Mouse (Mus musculus): ENCODE results near the gene 1190005I06Rik. TPM values are rescaled to one million over a fixed set of nuclear protein-coding genes. Genes with fewer than 3 reads are reported as not detected.

Gene 1190005I06Rik
- polyA plus RNA-seq, 1 experiment from 2014 or later: 6.0 TPM

DNA sequence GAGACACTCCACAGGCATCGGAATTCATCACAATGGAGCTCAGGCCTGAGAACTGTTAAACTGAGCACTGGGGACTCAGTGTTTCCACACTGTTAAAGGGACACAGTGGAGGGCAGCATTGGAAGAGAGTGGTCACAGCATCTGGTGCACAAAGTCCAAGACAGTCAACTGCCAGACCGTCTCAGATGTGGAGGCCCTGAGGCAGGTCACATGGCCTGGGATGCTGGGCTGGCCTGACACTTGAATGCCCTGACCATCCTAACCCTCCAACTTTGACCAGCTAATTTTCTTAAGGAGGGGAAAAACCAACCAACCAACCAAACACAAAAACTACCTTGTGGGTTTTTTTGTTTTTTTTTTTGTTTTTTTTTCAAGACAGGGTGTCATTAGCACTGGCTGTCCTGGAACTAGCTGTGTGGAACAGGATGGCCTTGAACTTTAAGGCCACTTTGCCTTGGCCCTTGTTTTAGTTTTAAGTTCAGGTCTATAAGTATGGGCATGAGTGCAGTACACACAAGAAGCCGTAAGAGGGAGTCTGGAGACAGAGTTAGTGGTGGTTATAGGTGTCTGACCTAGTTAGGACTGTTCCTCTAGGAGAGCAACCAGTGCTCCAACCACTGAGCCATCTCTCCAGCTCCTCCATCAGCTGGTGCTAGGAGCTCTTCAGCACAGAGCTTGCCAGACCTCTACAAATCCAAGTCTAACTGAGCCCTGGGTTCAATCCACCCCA, 18.5 kb upstream of the 1190005I06Rik start:
- Histone ChIP-seq H3K27me3 (no peaks in the 10 kb centered on the region), H3K36me3 (peaks cover 10% of the 10 kb centered on the region), H3K4me2 (replicated peaks) (peak overlapping the region; percentile 82), H3K4me1 (replicated peaks) (peaks cover 53% of the 10 kb centered on the region), H3K9ac (replicated peaks) (peak overlapping the region; percentile 98), H3K27ac (no peak overlapping the region), H3K4me3 (replicated peaks) (peak overlapping the region; percentile 97; the same call in 1 of the 2 replicates), H3K9me3 (no peaks in the 10 kb centered on the region)
- 83% methylated on average over 3 of the region's 3 CpGs for WGBS
- ATAC-seq: no peak

DNA sequence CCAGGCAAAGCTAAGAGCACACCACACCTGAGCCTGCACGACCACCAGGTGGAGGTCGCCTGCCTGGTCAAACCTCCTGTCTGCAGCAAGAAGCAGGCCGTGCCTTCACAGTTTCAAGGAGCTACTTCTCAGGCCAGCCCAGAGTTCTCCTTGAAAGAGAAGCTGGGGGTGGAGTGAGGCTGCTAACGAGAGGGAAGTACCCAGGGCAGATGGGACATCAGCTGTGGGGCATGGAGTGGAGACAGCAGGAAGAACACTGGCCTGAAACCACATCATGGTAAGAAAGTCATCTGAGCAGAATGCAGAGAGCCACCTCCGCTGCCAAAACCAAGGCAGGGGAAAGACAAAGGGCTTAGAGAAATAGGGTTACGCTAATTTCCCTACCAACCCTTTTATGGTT, 17.1 kb upstream of the 1190005I06Rik start:
- WGBS: 79% methylated on average over 6 of the region's 6 CpGs
- Histone ChIP-seq H3K4me1 (replicated peaks) (peaks cover 45% of the 10 kb centered on the region), H3K36me3 (peaks cover 7% of the 10 kb centered on the region), H3K9ac (replicated peaks) (0 out of 2 replicates have a peak overlapping the region, but pooled peaks have one; percentile 19), H3K4me3 (replicated peaks) (no peak overlapping the region), H3K4me2 (replicated peaks) (no peak overlapping the region), H3K27me3 (no peaks in the 10 kb centered on the region), H3K27ac (no peak overlapping the region), H3K9me3 (no peaks in the 10 kb centered on the region)
- ATAC-seq: no peak

DNA sequence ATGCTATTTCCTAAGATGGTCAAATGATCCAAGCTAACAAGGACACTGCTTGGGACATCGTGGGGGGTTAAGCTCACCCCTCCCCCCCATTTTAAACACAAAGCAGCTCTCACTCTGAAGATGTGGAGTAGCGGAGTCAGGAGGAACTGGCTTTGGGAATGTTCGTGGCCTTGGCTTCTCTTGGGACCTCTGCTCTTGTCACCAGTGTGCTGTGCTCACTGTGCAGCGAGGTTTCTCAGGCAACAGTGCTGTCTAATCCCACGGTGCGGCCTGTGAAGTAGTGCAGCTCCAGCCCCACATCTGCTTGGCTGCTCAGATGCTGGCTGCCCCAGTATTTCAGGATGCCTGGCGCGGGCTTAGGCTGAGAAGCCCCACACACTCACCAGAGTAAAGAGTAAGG, 10.0 kb upstream of the 1190005I06Rik start:
- Histone ChIP-seq H3K36me3 (peaks cover 71% of the 10 kb centered on the region), H3K9me3 (no peaks in the 10 kb centered on the region), H3K4me1 (replicated peaks) (0 out of 2 replicates have a peak, but pooled peaks cover 5% of the 10 kb centered on the region), H3K4me3 (replicated peaks) (no peak overlapping the region), H3K27me3 (no peaks in the 10 kb centered on the region), H3K4me2 (replicated peaks) (no peak overlapping the region), H3K9ac (replicated peaks) (no peak overlapping the region), H3K27ac (no peak overlapping the region)
- WGBS: 80% methylated on average over 8 of the region's 8 CpGs
- no peak for ATAC-seq

DNA sequence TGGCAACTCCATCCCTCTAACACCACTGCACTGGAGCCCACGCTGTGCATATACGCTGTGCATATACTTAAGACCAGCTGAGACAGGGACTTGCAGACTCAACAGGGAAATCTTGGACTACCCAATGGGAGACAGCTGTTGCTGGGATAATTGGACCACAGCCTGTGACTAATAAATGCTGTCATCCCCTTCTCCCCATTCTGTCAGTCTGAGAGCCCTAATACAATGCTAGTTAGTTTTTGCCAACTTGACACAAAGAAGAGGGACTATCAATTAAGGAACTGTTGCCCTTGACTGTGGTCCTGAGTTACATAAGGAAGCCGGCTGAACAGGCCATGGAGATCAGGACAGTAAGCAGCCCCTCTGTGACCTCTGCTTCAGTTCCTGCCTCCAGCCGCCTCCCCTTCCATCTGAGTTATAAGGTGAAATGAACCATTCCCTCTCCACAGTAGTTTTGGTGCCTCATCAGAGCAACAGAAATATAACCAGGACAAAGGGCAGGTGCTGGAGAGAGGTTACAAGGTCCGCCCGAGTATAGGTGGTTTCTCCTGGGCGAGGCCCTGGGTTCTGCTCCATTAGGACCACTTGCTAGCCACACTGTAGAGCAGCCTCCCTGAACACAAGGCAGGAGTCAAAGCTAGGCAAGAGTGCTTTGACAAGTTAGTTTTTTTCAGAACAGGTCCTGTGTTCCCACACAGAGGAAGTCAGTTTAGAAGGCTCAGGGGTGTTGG, 9.1 kb upstream of the 1190005I06Rik start:
- Histone ChIP-seq H3K27ac (no peak overlapping the region), H3K4me2 (replicated peaks) (no peak overlapping the region), H3K36me3 (peaks cover 72% of the 10 kb centered on the region), H3K27me3 (no peaks in the 10 kb centered on the region), H3K9ac (replicated peaks) (no peak overlapping the region), H3K9me3 (no peaks in the 10 kb centered on the region), H3K4me1 (replicated peaks) (0 out of 2 replicates have a peak, but pooled peaks cover 5% of the 10 kb centered on the region), H3K4me3 (replicated peaks) (no peak overlapping the region)
- ATAC-seq: no peak
- WGBS: 80% methylated on average over 7 of the region's 7 CpGs

DNA sequence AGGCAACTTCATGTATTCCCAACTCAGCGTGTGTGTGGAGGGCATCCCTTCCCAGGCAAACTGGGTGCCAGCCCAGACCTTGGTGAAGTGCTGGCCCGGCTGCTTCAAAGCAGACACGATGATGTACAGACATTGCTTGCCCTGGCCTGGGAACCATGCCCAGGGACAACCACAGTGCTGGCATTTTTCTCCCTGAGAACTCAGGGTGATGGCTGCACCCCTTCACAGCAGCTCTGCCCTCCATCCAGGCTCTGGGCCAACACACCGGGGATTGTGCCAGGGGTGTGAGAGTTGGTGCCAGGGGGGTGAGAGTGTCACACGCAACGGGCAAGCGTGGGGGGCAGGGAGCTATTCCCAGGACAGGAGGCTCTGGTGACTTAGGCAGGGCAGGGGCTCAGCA, 2.8 kb downstream of the 1190005I06Rik start:
- H3K9ac ChIP-seq (replicated peaks): no peak overlapping the region
- no peak overlapping the region for H3K4me3 ChIP-seq (replicated peaks)
- H3K4me2 ChIP-seq (replicated peaks): no peak overlapping the region
- WGBS: 77% methylated on average over 7 of the region's 7 CpGs
- peaks cover 17% of the 10 kb centered on the region for H3K4me1 ChIP-seq (replicated peaks)
- H3K36me3 ChIP-seq: no peaks in the 10 kb centered on the region
- ATAC-seq: peak; percentile 46; the same call in 1 of the 2 replicates
- no peaks in the 10 kb centered on the region for H3K9me3 ChIP-seq
- H3K27ac ChIP-seq: no peak overlapping the region
- no peaks in the 10 kb centered on the region for H3K27me3 ChIP-seq

DNA sequence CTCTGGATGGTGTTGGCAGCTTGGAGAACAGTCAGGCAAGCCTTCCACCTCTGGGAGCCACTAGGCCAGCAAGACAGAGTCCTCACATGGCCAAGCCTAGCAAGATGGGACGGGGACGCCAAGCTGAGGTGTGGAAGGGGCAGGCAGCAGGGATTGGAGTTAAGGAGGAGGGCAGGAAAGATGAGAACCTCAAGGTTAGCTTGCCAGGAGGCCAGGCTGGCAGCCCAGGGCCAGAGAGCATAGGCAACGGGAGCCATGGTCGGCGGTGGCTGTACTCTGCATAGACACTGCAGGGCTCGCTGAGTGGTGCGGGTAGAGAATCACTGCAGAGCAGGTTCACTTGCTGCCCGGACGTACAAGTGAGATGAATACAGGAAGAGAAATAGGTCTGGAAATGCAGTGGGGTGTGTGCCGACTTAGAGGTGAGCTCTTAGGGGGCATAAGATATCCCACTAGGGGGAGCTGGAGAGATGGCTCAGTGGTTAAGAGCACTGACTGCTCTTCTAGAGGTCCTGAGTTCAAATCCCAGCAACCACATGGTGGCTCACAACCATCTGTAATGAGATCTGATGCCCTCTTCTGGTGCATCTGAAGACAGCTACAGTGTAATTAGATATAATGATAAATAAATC, 5.3 kb downstream of the 1190005I06Rik start:
- no peaks in the 10 kb centered on the region for H3K27me3 ChIP-seq
- no peaks in the 10 kb centered on the region for H3K36me3 ChIP-seq
- 0 out of 2 replicates have a peak, but pooled peaks cover 6% of the 10 kb centered on the region for H3K4me1 ChIP-seq (replicated peaks)
- no peak overlapping the region for H3K4me2 ChIP-seq (replicated peaks)
- peak overlapping the region; percentile 5; the same call in 1 of the 2 replicates for H3K27ac ChIP-seq
- no peak overlapping the region for H3K4me3 ChIP-seq (replicated peaks)
- H3K9ac ChIP-seq (replicated peaks): no peak overlapping the region
- no peak for ATAC-seq
- WGBS: 71% methylated on average over 10 of the region's 10 CpGs
- no peaks in the 10 kb centered on the region for H3K9me3 ChIP-seq

DNA sequence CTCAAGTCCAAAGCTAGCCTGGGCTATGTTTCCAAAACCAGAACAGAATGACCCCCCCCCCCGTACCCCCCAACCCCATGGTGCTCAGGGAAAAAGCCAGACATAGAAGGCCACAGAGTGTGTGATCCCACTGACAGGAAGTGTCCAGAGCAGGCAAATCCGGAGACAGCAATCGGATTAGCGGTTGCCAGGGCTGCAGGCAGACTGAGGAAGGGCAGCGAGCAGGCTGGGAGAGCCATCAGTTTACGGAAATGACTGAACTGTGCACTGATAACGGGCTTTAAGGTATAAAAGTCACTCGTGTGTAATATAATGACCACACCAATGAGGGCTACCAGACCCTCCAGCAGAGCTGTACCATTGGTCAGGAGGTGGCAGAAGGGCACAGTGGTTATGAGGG, 6.2 kb downstream of the 1190005I06Rik start:
- Histone ChIP-seq H3K9me3 (no peaks in the 10 kb centered on the region), H3K4me3 (replicated peaks) (no peak overlapping the region), H3K4me2 (replicated peaks) (0 out of 2 replicates have a peak overlapping the region, but pooled peaks have one; percentile 11), H3K36me3 (no peaks in the 10 kb centered on the region), H3K27me3 (0 out of 2 replicates have a peak, but pooled peaks cover 3% of the 10 kb centered on the region), H3K27ac (peak overlapping the region; percentile 17), H3K9ac (replicated peaks) (no peak overlapping the region), H3K4me1 (replicated peaks) (0 out of 2 replicates have a peak, but pooled peaks cover 6% of the 10 kb centered on the region)
- peak; percentile 48; the same call in 1 of the 2 replicates for ATAC-seq
- WGBS: 12% methylated on average over 8 of the region's 8 CpGs

DNA sequence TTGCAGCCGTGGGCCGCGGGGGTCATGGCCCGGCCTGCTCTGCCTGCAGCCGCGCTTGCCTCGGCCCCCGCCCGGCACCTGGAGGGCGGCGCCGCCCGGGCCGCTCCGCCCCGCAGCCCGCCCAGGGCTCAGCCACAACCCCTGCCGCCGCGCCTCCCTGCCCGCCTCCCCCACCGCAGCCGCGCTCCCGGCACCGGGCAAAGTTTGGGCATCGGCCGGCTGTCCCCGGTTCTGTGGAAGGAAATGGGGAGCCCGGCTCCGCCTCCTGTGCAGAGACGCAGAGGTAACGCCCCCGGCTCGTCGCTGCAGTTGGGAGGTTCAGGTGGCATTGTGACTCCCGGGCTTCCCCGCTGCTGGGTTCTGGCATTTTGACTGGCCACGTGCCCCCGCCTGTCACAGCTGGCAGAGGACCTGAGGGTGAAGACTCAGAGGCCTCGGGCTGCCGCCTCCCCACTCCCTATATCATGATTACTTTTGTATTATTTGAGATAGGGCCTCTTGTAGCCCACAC, 13.0 kb downstream of the 1190005I06Rik start:
- no peaks in the 10 kb centered on the region for H3K9me3 ChIP-seq
- H3K4me2 ChIP-seq (replicated peaks): peak overlapping the region; percentile 97
- H3K4me3 ChIP-seq (replicated peaks): peak overlapping the region; percentile 60
- ATAC-seq: peak; percentile 48
- peaks cover 39% of the 10 kb centered on the region for H3K27me3 ChIP-seq
- no peak overlapping the region for H3K27ac ChIP-seq
- under 1% methylated on average over 36 of the region's 42 CpGs for WGBS
- H3K36me3 ChIP-seq: no peaks in the 10 kb centered on the region
- peak overlapping the region; percentile 76 for H3K9ac ChIP-seq (replicated peaks)
- H3K4me1 ChIP-seq (replicated peaks): peaks cover 18% of the 10 kb centered on the region

DNA sequence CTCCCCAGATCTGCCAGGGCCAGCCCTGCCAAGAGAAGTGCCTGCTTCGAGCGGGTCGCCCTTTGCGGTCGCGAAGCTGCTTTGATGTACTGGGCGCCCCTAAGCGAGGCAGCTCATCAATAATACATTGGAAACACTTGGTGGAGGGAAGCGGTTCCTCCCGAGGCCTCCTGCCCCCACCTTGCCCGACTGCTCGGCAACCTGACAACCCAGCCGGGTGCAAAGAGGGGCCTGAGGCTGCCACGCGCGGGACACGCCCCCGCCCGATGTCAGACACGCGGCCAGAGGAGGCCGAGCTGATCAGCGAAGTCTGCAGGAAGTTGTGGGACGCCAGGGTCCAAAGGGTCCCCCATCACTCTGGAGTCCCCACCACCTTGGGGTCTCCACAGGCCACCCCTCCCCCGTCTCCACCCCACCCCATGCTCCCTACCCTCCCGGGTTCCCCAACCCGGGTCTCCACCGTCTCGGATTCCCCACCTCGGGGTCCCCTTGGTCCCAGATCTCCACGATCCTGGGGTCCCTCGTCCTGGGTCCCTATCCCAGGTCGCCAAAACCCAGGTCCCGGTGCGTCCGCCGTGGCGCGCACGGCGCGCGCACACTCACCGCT, 13.7 kb downstream of the 1190005I06Rik start:
- H3K27ac ChIP-seq: no peak overlapping the region
- no peaks in the 10 kb centered on the region for H3K9me3 ChIP-seq
- 1% methylated on average over 43 of the region's 44 CpGs for WGBS
- H3K4me1 ChIP-seq (replicated peaks): peaks cover 18% of the 10 kb centered on the region
- H3K4me3 ChIP-seq (replicated peaks): peak overlapping the region; percentile 60
- peaks cover 39% of the 10 kb centered on the region for H3K27me3 ChIP-seq
- peak overlapping the region; percentile 76 for H3K9ac ChIP-seq (replicated peaks)
- no peaks in the 10 kb centered on the region for H3K36me3 ChIP-seq
- H3K4me2 ChIP-seq (replicated peaks): peak overlapping the region; percentile 97
- peak; percentile 69 for ATAC-seq

DNA sequence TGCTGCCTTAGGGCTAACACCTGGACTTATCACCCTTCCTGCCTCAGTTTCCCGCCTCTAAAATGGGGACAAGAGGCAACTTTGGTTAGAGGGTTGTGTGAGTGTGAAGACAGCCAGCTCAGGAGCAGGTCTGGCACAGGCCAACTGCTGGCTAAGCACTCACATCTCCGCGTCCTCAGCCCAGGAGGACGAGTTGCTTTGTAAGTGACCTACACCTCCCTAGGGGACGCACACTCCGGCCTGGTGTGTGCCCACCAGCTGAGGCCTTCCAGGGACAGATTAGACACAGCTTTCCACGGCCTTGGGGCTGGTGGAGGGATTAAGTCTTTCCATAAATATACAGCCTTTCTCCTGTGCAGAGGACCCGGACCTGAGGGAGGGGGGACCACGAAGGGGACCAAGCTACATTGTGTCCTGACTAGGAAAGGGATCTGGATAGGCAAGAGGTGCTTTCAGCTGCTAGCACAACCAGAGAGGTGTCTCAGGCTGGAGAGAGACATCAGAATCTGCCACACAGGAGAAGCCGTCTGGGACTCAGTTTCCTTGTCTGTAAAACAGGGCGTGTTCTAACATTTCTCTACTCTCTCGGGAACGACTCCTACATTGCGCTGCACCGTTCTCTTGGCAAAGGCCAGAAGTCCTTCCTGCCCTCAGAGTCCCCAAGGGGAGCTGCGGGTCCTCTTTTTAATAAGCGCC, 14.3 kb downstream of the 1190005I06Rik start:
- Histone ChIP-seq H3K4me1 (replicated peaks) (peaks cover 18% of the 10 kb centered on the region), H3K9me3 (no peaks in the 10 kb centered on the region), H3K36me3 (no peaks in the 10 kb centered on the region), H3K27ac (no peak overlapping the region), H3K9ac (replicated peaks) (peak overlapping the region; percentile 76; the same call in 1 of the 2 replicates), H3K27me3 (peaks cover 39% of the 10 kb centered on the region), H3K4me2 (replicated peaks) (peak overlapping the region; percentile 97), H3K4me3 (replicated peaks) (peak overlapping the region; percentile 60)
- WGBS: 23% methylated on average over 17 of the region's 17 CpGs
- 0 out of 2 replicates have a peak, but pooled peaks have one; percentile 35 for ATAC-seq
